Mouse (Mus musculus) lung, adult 2 months (tissue): ENCODE data around the gene A430005L14Rik. TPM values are rescaled to one million over a fixed set of nuclear protein-coding genes. Genes with fewer than 3 reads are reported as not detected.

Experiments used
- DNase-seq: peaks from one replicate; pipeline ENCODE4 v3.0.0; 2022
- H3K4me1 ChIP-seq: fragments of 200-500 bp; 2 replicates; pipeline ENCODE4 v1.6.1; 2011; ENCODE audit warnings: low read length; ENCODE audit not compliant: control insufficient read depth, insufficient read depth
- H3K4me3 ChIP-seq: fragments of 200-500 bp; replicated peaks from 2 replicates; pipeline ENCODE3; 2011; ENCODE audit warnings: low read depth, mild to moderate bottlenecking, control low read depth, low read length; ENCODE audit errors: extremely low read depth
- CTCF ChIP-seq: fragments of 200-500 bp; IDR thresholded peaks from 2 replicates; pipeline ENCODE4 v1.5.1; 2011; ENCODE audit warnings: mild to moderate bottlenecking, low read length, control low read depth; ENCODE audit not compliant: insufficient read depth
- POLR2A ChIP-seq: fragments of 200-500 bp; IDR thresholded peaks from 2 replicates; pipeline ENCODE4 v1.6.1; 2011; ENCODE audit warnings: low read depth, mild to moderate bottlenecking, control low read depth, low read length, borderline replicate concordance; ENCODE audit errors: extremely low read depth
- WGBS: fragments of 180-500 bp; shearing (Covaris S2); methylation state at CpG from one replicate; pipeline ENCODE4 v1.1.7; 2018; 5-methylcytosine and 5-hydroxymethylcytosine counted together
- polyA plus RNA-seq: library from polyadenylated mRNA; depleted of rRNA; stranded (reverse); fragments of >200 nt; gene quantifications from 2 replicates; pipeline ENCODE4 v1.2.3, GENCODE M21; 2012

A430005L14Rik gene
- polyA plus RNA-seq, 1 experiment = 25.2 TPM

DNA sequence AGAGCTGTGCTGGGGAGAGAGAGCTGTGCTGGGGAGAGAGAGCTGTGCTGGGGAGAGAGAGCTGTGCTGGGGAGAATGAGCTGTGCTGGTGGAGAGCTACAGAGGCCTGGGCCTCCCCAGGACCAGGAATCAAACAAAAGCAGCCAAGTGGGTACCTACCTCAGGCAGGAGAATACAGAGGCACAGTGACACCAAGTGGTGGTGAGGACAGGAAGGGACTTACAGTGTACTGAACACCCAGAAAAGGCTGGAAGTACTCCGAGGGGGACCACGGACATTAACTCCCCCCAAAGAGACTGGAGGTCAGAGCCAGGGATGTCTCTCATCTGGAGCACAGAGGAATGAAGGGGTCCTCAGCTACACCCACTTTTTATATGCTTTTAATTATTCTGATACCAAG, 11.0 kb downstream of the A430005L14Rik start:
- 88% methylated on average over 2 of the region's 2 CpGs for WGBS
- TF ChIP-seq POLR2A (no peak), CTCF (no peak)

DNA sequence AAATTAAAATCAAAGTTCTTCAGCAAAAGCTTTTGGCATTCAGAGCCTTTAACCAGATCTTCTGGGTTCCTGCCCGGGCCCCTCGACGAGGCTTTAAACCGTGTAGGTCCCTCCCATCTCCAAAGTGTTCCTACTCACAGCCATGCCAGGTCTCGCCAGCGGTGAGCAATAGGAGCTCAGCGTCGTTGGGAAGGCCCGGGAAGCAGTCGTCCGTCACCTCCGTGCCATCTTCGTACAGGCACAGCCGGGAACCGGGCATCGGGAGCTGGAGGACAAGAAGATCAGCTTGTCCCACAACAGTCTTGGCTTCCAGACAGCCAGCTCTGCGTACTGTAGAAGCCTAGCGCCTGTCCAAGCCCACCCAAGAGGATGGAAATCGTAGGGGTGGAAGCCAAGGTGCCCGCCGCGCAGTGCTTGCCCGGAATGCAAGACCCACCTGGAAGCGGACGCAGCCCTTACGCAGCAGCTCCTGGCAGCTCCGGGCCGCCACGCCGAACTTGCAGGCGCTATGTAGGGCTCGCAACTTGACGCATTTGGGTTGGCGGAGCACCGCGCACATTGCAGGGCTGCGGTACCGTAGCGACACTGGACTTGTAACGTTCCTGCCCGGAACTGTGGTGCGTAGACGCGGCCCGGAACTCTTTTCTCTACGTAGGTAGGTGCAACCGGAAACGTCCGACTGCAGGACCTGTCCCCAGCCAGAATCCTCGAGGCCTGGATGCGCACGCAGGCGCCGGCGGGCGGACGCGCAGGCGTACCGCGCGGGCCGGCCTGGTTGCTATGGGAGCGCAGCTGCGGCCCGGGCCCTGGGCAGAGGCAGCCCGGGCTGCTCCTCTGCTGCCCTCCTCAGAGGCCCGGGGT, 17.6 kb downstream of the A430005L14Rik start, which contains the start of the genes Dffb and Cep104:
TSS of gene Dffb (minus strand) at position 696 of the 861 bp plus-strand sequence.
TSS of gene Cep104 (plus strand) at position 764 of the 861 bp plus-strand sequence.
- Histone ChIP-seq H3K4me1 (peaks cover 2% of the 10 kb centered on the region; the same call in 1 of the 2 replicates), H3K4me3 (peak within 1 kb of the TSS; percentile 90)
- peak; percentile 82; the same call in 1 of the 2 replicates for TF ChIP-seq POLR2A
- no peak for TF ChIP-seq CTCF
- under 1% methylated on average over 68 of the region's 68 CpGs for WGBS
- peak; percentile 91 for DNase-seq

More for the DNA sequence above, 11.0 kb downstream of the A430005L14Rik start:
- Histone ChIP-seq H3K4me1 (no peaks in the 10 kb centered on the region), H3K4me3 (no peak overlapping the region)
- no peak for DNase-seq

DNA sequence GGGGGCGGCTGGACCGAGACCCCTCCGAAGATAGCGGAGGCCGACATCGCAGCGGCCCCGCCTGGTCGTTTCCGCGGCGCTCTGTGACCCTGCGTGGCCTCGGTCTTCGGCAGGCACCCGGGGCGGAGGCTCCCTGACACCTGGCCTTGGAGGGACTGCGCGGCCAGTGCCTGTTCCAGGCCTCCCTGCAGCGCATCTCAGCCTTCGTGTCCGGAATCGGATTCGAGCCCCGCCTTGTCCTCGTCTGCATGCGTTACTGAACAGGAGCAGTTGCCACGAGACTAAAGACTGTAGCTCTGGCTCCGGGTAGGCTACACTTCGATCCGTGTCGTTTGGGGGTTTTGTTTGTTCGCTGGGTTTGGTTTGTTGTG, 18.2 kb downstream of the A430005L14Rik start:
- no peak for TF ChIP-seq POLR2A
- TF ChIP-seq CTCF = no peak
- WGBS = under 1% methylated on average over 33 of the region's 33 CpGs
- Histone ChIP-seq H3K4me1 (peaks cover 2% of the 10 kb centered on the region; the same call in 1 of the 2 replicates), H3K4me3 (peak overlapping the region; percentile 90)
- DNase-seq = no peak

DNA sequence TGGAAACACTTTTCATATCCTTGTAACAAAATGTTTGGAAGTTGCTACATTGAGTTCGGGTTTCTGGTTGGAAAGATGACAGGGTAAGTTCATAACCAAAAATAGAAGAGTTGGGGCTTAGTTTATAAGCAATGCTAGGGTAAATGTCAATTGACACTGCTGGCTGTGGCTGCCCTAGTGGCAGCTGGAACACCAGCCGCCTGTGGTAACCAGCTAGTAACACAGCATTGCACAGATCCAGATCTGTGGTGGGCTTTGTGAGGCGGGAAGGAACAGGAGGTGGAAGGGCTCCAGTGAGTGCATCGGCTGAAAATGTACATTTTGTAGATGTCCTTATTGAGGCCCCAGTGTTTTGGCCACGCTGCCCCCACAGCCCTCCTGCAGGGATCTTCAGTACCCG, 18.7 kb downstream of the A430005L14Rik start:
- WGBS = 37% methylated on average over 6 of the region's 6 CpGs
- TF ChIP-seq POLR2A (no peak), CTCF (no peak)
- no peak for DNase-seq
- Histone ChIP-seq H3K4me1 (peaks cover 2% of the 10 kb centered on the region; the same call in 1 of the 2 replicates), H3K4me3 (peak overlapping the region; percentile 90)

DNA sequence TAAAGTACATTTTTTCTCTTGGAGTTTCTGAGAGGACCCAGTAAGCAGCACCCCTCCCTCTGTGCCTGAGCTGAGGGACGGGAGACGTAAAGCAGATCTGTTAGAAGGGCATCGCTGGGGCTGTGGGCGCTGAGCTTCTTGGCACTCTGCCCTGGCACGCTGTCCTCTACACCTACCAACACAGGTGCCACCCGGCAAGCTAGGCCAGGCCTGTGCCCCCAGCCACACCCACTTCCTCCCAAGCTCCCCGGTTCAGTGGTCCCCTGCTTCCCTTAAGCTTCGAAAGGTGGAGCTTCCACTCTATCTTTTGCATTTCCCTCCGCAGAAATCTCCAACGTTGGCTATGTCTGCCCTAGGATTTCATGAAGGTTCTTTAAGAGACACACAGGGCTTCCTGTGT, 22.2 kb downstream of the A430005L14Rik start:
- no peak for DNase-seq
- TF ChIP-seq POLR2A (no peak), CTCF (no peak)
- H3K4me1 ChIP-seq = peaks cover 2% of the 10 kb centered on the region; the same call in 1 of the 2 replicates
- 73% methylated on average over 10 of the region's 10 CpGs for WGBS
- H3K4me3 ChIP-seq = no peak overlapping the region

DNA sequence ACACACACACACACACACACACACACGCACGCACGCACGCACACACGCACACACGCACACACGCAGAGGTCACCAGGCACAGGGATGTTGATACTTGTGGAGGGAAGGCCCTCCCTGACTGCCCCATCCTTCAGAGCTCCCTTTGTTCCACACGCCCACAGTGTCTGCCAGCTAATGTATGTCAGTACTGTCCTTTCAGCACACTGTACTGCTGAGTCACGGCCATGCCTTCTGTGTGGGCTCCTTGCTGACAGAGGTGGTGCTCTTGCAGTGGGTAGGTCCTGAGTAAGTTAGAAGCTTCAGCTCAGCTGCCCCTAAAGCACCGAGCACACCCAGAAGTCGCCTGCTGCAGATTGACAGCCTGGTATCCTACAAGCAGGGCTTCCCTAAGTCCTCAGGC, 23.4 kb downstream of the A430005L14Rik start:
- 87% methylated on average over 11 of the region's 11 CpGs for WGBS
- TF ChIP-seq POLR2A (no peak), CTCF (no peak)
- Histone ChIP-seq H3K4me1 (peaks cover 2% of the 10 kb centered on the region; the same call in 1 of the 2 replicates), H3K4me3 (no peak overlapping the region)
- no peak for DNase-seq

DNA sequence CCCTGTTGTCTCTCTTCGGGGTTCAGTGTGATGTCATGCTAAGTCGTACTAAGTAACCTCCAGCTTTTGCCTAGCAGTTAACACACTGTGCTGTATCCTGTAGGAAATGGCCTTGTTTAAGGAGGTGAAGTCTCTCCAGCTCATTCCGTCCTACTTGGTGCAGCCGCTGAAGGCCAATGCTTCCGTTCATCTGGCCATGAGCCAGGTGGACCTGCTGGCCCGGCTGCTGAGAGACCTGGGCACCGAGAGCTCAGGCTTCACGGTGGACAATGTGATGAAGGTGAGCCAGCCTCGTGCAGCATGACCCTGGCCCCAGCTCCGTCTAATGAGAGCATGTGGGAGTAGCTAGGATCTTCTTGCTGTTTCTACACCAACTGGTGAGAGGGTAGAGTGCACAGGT, 35.7 kb downstream of the A430005L14Rik start:
- 90% methylated on average over 10 of the region's 10 CpGs for WGBS
- Histone ChIP-seq H3K4me3 (no peak overlapping the region), H3K4me1 (no peaks in the 10 kb centered on the region)
- DNase-seq = no peak
- TF ChIP-seq CTCF (no peak), POLR2A (no peak)

DNA sequence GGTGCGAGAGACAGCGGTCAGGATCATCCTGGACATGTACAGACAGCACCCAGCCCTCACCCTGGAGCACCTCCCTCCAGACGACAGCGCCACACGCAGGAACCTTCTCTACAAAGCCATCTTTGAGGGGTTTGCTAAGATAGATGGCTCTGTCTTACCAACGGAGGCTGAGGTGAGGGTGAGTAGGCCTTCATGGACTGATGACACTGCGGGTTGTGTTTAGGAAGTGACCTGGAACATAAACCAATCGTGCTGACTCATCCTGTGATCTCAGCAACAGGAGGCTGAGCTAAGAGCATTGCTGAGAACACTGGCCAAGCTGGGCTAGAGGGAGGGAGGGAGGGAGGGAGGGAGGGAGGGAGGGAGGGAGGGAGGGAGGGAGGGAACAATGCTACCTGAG, 36.5 kb downstream of the A430005L14Rik start:
- 89% methylated on average over 8 of the region's 8 CpGs for WGBS
- no peaks in the 10 kb centered on the region for H3K4me1 ChIP-seq
- no peak overlapping the region for H3K4me3 ChIP-seq
- DNase-seq = no peak
- TF ChIP-seq CTCF = no peak
- no peak for TF ChIP-seq POLR2A

DNA sequence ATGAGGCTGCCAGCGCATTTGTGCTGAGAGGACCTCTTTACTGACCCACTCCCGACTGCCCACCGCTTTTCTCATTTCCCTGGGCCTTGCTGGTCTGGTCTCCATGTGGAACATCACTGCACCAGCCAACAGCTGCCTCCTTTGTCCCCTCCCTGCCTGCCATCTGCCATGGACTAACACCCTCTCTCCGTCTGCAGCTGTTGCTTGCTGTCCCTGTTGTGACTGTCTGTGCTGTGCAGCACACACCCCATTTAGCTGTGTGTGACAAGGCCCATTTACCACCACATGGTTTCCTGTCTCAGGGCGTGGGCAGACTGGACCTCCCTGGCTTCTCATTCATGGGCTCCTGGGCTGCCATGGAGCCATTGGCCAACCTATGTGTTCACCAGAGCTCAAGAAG, 48.5 kb downstream of the A430005L14Rik start:
- DNase-seq = no peak
- TF ChIP-seq CTCF (no peak), POLR2A (no peak)
- Histone ChIP-seq H3K4me1 (no peaks in the 10 kb centered on the region), H3K4me3 (no peak overlapping the region)
- 91% methylated on average over 5 of the region's 5 CpGs for WGBS

DNA sequence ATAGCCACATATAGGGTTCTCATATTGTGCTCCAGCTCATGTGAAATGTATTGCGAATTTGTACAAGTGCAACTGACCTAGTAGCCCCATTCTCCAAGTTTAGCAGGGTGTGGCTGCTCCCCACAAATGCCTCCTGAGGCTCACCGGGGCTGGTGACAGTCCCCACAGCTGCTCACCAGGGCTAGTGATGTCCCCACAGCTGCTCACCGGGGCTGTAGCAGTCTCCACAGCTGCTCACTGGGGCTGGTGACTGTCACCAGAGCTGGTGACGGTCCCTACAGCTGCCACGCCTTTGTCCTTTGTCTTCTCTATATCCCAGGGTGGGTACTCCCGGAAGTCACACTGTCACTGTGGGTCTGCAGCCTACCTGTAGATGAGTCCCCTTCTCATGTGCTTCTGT, 49.2 kb downstream of the A430005L14Rik start:
- WGBS = 90% methylated on average over 6 of the region's 6 CpGs
- no peak for DNase-seq
- H3K4me3 ChIP-seq = no peak overlapping the region
- H3K4me1 ChIP-seq = no peaks in the 10 kb centered on the region
- TF ChIP-seq POLR2A = no peak
- TF ChIP-seq CTCF = no peak
